Mouse (Mus musculus) spleen, adult 12 weeks (tissue): ENCODE measurements around the gene Snrpb2.

ENCODE experiments used
- DNase-seq: peaks from one replicate; pipeline ENCODE4 v3.0.0; 2022; ENCODE audit warnings: low spot score

Snrpb2 gene

GRCm38 (mm10) chr2:143094761-143095160 lies 31.9 kb downstream of the Snrpb2 start:
- no peak for DNase-seq

GRCm38 (mm10) chr2:143097170-143097569 lies 34.3 kb downstream of the Snrpb2 start:
- DNase-seq = no peak

DNA sequence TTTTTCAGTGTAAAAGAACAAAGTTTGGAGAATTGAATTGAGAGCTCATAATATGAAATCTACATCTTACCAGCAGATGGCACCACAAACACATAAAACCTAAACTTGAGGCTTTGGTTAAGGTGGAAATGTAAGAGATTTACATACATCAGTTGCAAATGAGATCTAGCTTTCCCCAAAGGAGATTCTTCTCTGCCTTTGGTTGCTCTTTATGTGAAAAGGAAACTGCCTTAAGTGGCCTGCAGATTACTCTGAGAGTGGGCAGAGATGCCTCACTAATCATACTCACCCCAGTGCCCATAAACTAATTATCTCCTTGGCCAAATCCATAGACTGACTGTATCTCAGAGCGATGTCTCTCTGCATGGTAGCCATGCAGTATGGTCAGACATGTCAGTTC lies 51.0 kb downstream of the Snrpb2 start:
- DNase-seq = no peak

- no peak for DNase-seq
Observed at GRCm38 (mm10) chr2:143114716-143115115, 51.9 kb downstream of the Snrpb2 start.

DNA sequence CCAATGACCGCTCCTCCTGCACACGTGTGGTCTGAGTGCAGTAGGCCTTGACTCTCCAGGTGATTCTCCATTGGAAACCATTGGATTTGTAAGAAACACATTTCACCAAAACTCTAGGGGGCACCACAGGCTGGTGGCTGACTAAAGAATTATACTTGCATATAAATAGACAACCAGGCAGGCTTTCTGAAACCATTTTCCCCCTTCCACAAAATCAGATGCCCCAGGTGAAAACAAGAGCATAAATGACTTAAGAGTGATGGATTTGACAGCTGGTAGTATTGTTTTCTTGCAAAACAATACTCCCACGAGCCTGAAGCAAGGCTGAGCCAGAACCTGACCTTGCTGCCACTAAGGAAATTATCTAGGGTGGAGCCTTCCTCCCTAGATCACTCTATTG lies 54.6 kb downstream of the Snrpb2 start:
- DNase-seq = no peak

- DNase-seq = no peak
Observed at GRCm38 (mm10) chr2:143118221-143118620, 55.4 kb downstream of the Snrpb2 start.
